Mouse (Mus musculus) neural tube, embryonic 14.5 days (tissue): ENCODE data around the gene Stk10. TPM values are rescaled to one million over a fixed set of nuclear protein-coding genes. Genes with fewer than 3 reads are reported as not detected.

Source experiments
- polyA plus RNA-seq: library from polyadenylated mRNA; unstranded; fragments of >200 nt; fragmentation: Nextera tagmentation; extraction: Ambion mirVana; gene quantifications from 2 replicates; pipeline ENCODE4 v1.2.1, GENCODE M21; 2014

Gene Stk10
- polyA plus RNA-seq, 1 experiment from 2014 or later: 2.0 TPM

Other genes starting within 250 kb of the Stk10 start
- 2,197 and 2,350 TPM in 2 replicates for gene Hba-a1, start 249.8 kb upstream of the Stk10 start, polyA plus RNA-seq
- gene Hbq1b, start 246.3 kb upstream of the Stk10 start, polyA plus RNA-seq: 0.96 and 2.7 TPM in 2 replicates
- gene Hba-a2, start 236.8 kb upstream of the Stk10 start, polyA plus RNA-seq: 5,205 and 6,030 TPM in 2 replicates
- gene Hbq1a, start 233.2 kb upstream of the Stk10 start, polyA plus RNA-seq: 1.9 TPM in 1 of 2 replicates, not detected in the other
- gene Sh3pxd2b, start 185.5 kb upstream of the Stk10 start, polyA plus RNA-seq: 21.3 and 23.1 TPM in 2 replicates
- 52.5 and 55.5 TPM in 2 replicates for gene Ubtd2, start 77.9 kb upstream of the Stk10 start, polyA plus RNA-seq
- not detected in 2 replicates for gene Efcab9, start 1.2 kb upstream of the Stk10 start, polyA plus RNA-seq
- gene Fbxw11, start 109.4 kb downstream of the Stk10 start, polyA plus RNA-seq: 109 and 133 TPM in 2 replicates